In the genomic region with DNA sequence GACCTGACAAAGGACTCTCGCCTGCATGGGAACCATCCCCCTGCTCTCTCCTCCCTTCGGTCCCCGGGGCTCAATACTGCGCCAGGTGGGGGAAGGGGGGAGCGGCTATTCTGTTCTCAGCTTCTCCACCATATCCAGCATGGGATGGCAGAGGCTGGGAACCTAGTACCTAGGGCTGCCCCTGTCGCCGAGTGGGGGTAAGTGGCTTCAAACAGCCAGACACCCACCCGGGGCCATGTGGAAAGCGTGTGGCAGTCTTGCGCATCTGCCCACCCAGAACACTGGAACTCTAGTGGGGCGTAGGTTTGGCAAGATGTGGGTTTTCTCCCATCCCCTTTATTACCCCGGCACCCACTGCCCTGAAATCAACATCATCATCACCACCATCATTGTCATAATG, we compare ENCODE assay signal across 23 mouse cellular contexts. TPM values are rescaled to one million over a fixed set of nuclear protein-coding genes. Genes with fewer than 3 reads are reported as not detected.
"Had no signal": no experiment of that assay in that cellular context is flagged by ENCODE, and none has a peak within 500 bp of the region (broad histone marks: within the 10 kb centered on the region; RNA-seq: fewer than 3 reads in every experiment).

No protein-coding gene starts in this region.

- H3K36me3 ChIP-seq: midbrain, embryonic 10.5 days; neural tube, embryonic 13.5 days; neural tube, embryonic 15.5 days had no signal

- H3K9me3 ChIP-seq: midbrain, embryonic 10.5 days; neural tube, embryonic 13.5 days; neural tube, embryonic 15.5 days had no signal

- H3K27ac ChIP-seq: liver, embryonic 14.5 days; midbrain, embryonic 10.5 days; neural tube, embryonic 13.5 days; neural tube, embryonic 15.5 days had no signal

- H3K27me3 ChIP-seq: neural tube, embryonic 13.5 days; neural tube, embryonic 15.5 days had no signal

- H3K4me2 ChIP-seq: lung, embryonic 14.5 days; neural tube, embryonic 13.5 days; neural tube, embryonic 15.5 days had no signal

- ATAC-seq: midbrain, embryonic 16.5 days had no signal

- DNase-seq: lung, adult 18-20 months; lung, embryonic 14.5 days; lung, postnatal 10 days; lung, postnatal 4 days; retina, postnatal 1 day; right cerebral cortex, adult 18-20 months; right cerebral cortex, postnatal 25 days; right cerebral cortex, postnatal 4 days; spleen, adult 18-20 months; thymus, adult 18-20 months; thymus, postnatal 14 days; thymus, postnatal 36 days had no signal

- H3K4me3 ChIP-seq: midbrain, embryonic 10.5 days; myocyte; neural tube, embryonic 13.5 days; neural tube, embryonic 15.5 days had no signal

- H3K9ac ChIP-seq: liver, embryonic 14.5 days; lung, embryonic 14.5 days; neural tube, embryonic 13.5 days; neural tube, embryonic 15.5 days had no signal

- H3K4me1 ChIP-seq: midbrain, embryonic 10.5 days; neural tube, embryonic 13.5 days; neural tube, embryonic 15.5 days had no signal

RNA-seq across cellular contexts. Expression of gene Atp6ap1l, which starts 2.2 kb away (rescaled TPM):
- total RNA-seq: megakaryocyte, adult 5-6 weeks; megakaryocyte-erythroid progenitor cell, adult 5-6 weeks had no signal
- polyA plus RNA-seq: liver, embryonic 14.5 days; lung, embryonic 14.5 days; midbrain, embryonic 10.5 days; myocyte; small intestine, adult 2 months; stomach, embryonic 14.5 days; stomach, embryonic 16.5 days had no signal
